Mouse (Mus musculus) frontal cortex, postnatal 25 days (tissue): ENCODE measurements at regions not wholly inside any gene's neighbourhood (a gene's known extent, or its start where the extent isn't known, plus 50 kb on each side); places are given as distances from the start of the nearest gene placed in this dataset.

ENCODE experiments used
- DNase-seq, 2 experiments: peaks; one replicate each; pipeline ENCODE4 v3.0.0; 2022; ENCODE audit warnings: low spot score in 2 of 2

DNA sequence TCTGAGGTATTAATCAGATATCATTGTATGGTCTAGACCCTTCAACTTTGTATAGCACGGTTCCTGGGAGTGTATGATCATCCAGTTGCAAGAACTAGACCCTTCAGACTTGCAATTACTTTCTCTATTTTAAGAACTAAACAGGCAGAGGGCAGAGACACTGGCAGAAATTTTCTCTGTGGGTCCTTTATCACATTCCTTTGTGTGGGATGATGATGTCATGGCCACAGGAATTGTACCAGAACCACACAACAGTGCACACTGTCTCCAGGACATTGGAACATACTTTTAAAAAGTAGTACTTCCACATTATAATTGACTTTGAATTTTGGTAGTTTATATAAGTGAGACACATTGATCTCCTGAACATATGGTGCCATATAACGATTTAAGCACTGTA, 674.2 kb downstream of the Rfpl4b start:
- no peak for DNase-seq

DNA sequence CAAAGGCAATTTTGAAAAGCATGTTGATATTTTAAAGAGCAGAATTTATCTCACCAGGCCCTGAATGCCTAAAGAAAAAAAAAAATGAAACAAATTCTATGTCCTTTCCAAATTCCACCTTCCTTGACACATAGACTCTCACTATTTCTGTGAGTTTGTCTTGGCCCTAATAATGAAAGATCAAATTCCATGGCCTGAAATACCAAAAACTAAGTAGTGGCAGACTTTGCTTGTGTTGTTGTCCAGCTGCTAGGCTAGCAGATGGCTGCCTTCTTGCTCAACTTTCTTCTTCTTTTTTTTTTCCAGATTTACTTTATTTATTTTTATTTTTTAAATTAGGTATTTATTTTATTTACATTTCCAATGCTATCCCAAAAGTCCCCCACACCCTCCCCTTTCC, 682.4 kb downstream of the Rfpl4b start:
- no peak for DNase-seq

DNA sequence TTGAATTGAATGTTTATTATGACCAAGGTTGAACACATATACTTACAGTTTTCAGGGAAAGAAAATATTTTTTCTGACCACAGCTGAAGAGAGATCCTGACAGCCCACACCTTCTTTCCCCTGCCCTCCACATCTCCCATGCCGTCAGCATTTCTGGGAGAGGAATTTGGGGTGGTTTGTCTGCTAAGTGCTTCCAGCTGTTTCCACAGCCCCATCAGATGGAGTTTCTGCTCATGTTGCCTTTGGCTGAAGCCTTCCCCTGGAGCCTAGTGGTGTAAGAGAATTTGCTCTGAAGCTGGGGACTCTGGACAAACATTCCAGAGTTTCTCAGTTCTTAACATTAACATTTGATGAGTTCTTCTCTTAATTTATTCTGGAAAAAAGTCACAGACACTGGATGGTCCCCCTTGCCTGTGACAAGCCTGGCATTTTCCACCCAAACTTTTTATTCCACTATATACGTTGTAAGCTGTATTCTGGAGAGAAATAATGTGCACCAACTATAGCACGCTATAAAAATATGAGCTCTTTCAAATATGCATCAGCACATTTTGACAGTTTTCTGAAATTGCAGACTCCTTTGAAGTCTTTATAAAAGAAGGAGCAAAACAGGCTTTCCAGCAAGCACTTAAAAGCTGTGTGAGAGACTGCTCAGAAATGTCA, 699.5 kb downstream of the Rfpl4b start:
- no peak for DNase-seq

GRCm38 (mm10) chr10:38118601-38119000, 703.0 kb downstream of the Rfpl4b start:
- no peak for DNase-seq

DNA sequence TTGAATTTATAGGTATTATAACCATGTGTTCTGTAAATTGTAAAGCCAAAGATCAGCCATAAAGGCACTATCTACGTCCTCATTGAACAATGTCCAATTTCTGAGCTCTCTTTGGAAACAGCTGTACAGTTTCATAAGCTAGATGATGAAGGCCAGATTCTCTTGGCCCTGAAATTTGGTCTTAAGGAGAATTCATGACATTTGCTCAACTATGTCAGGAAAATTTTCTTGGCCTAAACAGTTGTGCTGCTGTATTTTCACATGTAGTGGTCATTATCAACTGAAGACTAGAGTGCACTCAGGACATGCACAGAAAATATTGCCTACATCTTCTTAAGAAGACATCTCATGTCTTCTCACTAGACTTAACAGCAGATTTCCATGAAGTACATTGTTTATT, 705.1 kb downstream of the Rfpl4b start:
- DNase-seq, result no peak

DNA sequence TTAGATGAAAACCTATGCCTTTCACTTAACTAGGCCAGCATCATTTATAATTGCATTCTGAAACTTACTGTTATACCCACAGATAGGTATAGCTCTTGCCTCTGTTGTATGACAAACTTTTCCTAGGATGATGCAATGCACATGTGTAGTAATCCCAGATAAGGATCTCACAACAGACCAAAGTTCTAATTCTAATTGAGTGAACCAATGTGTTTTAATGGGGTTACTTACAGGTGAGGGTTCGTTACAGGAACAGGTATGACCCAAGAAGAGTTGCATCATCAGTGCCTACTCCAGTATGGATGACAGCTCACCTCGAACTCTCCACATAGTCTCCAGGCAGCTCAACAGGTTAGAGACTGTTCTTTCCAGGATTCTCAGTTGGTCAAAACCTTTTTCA, 707.4 kb downstream of the Rfpl4b start:
- DNase-seq, result no peak

- no peak for DNase-seq
Measured at GRCm38 (mm10) chr10:38108591-38108990, 713.0 kb downstream of the Rfpl4b start.

DNA sequence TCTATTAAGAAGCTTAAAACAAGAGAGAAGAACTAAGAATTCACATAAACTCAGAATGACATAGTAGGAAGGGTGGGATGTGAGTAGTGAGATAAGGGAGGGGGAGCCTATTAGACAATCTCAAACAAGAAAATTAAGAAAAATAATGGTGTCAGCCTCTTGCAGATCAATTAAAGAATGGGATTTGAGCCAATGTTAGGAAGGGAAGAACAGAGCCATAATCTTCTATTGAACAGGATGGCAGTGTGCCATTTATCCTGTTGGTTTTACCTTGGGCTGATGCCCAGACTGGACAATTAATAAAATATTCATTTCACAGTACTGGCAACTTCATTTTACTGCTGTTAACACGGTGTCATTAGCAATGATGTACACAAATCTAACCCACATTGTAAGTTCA, 718.0 kb downstream of the Rfpl4b start:
- DNase-seq, result no peak

DNA sequence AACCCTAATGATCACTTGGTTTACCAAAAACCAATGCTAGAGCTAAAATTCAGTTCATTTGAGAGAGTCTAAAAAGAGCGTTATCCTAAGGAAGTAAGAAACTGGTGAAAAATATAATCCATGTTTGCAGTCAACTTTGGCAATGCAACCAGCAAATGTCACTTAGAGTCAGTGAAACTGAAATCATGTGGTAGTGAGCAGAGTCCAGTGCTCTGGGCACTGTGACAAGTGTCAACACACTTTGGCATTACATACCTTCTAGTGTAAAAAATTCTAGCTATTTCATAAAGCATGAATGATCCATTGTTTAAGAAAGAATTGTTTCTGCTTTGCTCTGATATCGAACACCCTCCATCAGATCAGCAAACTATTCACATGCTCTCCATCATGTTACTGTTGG, 743.1 kb downstream of the Rfpl4b start:
- no peak for DNase-seq

- DNase-seq, result no peak
Measured at GRCm38 (mm10) chr10:38072394-38072793, 749.2 kb downstream of the Rfpl4b start.

GRCm38 (mm10) chr10:38059050-38059449, 762.5 kb downstream of the Rfpl4b start:
- DNase-seq, result no peak

- no peak for DNase-seq
Measured at GRCm38 (mm10) chr10:38010452-38010851, 811.1 kb downstream of the Rfpl4b start.

DNA sequence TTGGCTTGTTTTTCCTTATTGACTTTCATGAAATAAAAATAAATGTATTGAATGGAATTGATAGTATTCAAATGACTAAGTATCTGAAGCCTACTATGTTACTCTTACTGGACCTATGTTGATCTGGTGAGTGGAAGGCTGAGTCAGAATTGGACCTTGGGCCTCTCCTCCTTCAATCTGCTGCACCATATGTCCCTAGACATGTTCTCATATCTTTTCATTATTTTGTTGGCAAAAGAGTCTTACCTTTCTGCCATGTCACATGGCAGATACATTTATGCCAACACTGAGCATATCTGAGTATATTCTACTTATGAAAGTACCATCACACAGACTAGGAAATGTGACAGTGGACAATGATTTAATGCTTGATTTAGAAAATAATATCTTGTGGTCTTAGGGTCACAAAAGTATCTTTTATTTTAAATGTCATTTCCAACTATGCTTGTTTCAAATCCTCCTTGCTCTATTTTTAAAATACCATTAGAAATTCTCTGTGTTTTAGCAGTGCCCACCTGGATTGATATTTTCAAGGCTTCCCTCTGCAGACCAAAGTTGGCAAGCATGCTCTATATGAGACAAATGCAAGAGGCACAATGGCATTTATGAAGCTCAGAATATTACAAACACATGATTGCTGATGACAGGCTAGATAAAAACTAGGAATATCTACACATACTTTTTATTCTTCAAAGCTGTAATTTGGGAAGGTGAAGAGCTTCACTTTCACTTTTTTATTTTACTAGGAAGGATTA, 825.7 kb downstream of the Rfpl4b start:
- no peak for DNase-seq

GRCm38 (mm10) chr10:37988297-37989263, 833.0 kb downstream of the Rfpl4b start:
- DNase-seq, result no peak

- no peak for DNase-seq
Measured at GRCm38 (mm10) chr10:37978899-37979539, 840.3 kb upstream of the Marcks start.

DNA sequence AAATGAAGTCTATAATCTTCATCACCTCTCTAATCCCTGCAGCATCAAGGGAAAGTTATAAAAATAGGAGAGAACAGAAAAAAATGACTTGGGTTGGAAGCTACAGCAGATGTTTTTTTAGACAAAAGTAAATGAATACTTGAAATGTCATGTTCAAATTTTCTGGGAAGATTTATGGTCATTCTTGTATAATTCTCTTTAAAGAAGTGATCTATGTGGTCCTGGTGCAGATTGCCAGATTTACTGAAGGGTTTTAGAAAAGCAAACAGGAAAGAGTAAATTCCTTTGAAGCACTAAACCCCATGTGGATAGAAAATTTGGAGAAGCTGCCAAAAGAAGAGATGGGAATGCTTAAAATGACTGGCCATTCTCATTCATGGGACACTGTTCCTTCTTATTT, 821.3 kb upstream of the Marcks start:
- DNase-seq, result no peak

GRCm38 (mm10) chr10:37914780-37915179, 776.1 kb upstream of the Marcks start:
- DNase-seq, result no peak

DNA sequence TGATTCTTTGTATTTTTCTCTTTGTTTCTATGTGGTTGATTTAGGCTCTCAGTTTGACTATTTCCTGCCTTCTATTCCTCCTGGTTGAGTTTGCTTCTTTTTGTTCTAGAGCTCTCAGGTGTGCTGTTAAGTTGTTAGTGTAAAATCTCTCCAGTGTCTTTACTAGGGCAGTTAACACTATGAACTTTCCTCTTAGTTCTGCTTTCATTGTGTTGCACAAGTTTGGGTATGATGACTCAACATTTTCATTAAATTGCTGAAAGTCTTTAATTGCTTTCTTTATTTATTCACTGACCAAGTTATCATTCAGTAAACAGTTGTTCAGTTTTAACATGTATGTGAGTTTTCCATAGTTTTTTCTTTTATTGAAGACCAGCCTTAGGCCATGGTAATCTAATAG, 772.9 kb upstream of the Marcks start:
- DNase-seq, result no peak

DNA sequence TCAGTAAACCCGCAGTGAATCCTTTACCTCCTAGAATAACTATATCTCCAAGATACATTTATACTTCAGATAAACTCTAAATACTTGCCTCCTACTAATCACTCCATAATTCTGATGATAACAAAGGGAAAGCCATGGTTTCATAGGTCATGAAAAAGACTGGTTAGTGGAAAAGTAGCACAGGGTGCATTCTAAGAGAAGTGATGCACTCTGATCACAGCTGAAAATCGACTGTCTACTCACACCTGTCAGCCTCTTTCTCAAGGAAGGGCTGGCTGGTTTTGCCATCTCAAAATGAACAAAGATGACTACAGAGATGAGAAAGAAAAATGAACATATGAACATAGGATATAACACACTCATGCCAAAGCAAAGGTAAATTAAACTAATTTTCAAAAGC, 769.6 kb upstream of the Marcks start:
- no peak for DNase-seq

- no peak for DNase-seq
Measured at GRCm38 (mm10) chr10:37907731-37908130, 769.0 kb upstream of the Marcks start.

DNA sequence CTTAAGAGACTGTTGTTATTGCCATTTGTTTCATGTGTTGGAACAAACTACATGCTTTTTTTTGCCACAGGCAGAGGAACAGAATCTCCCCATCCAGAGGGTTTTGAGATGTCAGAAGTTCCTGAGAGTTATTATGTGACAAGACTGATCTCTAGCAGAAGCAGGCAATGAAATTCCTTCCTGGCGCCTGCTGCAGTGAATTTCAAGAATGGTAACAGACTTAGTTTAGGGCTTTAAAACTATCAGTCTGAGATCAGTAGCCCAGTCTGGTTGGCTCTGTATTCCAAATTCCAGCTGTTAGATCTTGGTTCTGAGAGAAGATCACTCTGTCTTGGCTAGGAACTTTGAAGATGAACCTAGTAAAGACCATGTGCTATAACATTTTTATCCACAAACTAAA, 749.2 kb upstream of the Marcks start:
- no peak for DNase-seq

DNA sequence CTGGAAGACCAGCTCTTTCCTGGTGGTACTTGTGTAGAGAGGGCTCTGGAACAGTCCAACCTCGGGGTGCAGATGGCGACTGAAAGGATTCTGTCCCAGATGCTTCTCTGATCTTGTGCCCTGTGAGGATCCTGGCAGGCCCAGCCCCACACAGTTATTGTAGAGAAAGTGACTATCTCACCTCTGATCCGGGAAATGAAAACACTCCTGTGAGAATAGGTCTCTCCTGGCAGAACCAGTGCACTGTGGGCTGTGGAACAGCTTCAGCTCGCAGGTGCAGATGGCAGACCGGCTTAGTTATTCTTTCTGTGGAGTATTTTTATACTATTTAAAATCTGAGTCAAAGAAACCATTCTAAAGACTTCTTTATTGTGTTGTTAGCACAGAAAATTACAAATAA, 742.1 kb upstream of the Marcks start:
- DNase-seq, result no peak
